Mouse (Mus musculus) CH12.LX (cell line): ENCODE measurements around the gene Mrpl52. TPM values are rescaled to one million over a fixed set of nuclear protein-coding genes. Genes with fewer than 3 reads are reported as not detected.

Experiments
- DNase-seq: peaks from one replicate; pipeline ENCODE4 v3.0.0-alpha.2; 2013; ENCODE audit errors: extremely low read depth
- H3K27ac ChIP-seq: 2 replicates; pipeline ENCODE4 v1.5.1; 2012; ENCODE audit warnings: low read depth, mild to moderate bottlenecking, control low read depth, moderate library complexity; ENCODE audit not compliant: insufficient read depth
- H3K27me3 ChIP-seq: replicated peaks from 2 replicates; pipeline ENCODE3; 2012; ENCODE audit warnings: inconsistent platforms
- H3K36me3 ChIP-seq, 2 experiments: replicated peaks in 1 of 2; 2 replicates each; pipeline versions ENCODE3 to v1.6.1; 2012; ENCODE audit warnings: inconsistent platforms in 1 of 2, low read length in 1 of 2, mild to moderate bottlenecking in 1 of 2, mixed read lengths in 1 of 2, moderate library complexity in 1 of 2; ENCODE audit not compliant: control insufficient read depth in 1 of 2, insufficient read depth in 1 of 2
- H3K4me1 ChIP-seq, 2 experiments: 2 replicates each; pipeline ENCODE4 v1.6.1; 2012; ENCODE audit warnings: inconsistent platforms in 1 of 2, moderate library complexity in 1 of 2; ENCODE audit not compliant: insufficient read depth in 2 of 2, control insufficient read depth in 1 of 2
- H3K4me2 ChIP-seq: 2 replicates; pipeline ENCODE4 v1.6.1; 2012; ENCODE audit warnings: low read depth, mild to moderate bottlenecking, control low read depth; ENCODE audit not compliant: poor library complexity, insufficient read depth, severe bottlenecking
- H3K4me3 ChIP-seq, 3 experiments: fragments of 150-350 bp in 1 of 3; sonication (generic) in 1 of 3; replicated peaks in 1 of 3; 2 replicates each; pipeline versions ENCODE3 to v1.5.1; 2011 to 2012; ENCODE audit warnings: low read depth in 2 of 3, low read length in 2 of 3, mild to moderate bottlenecking in 2 of 3, moderate library complexity in 2 of 3, control low read depth in 1 of 3, improper control_type of control experiment in 1 of 3, inconsistent platforms in 1 of 3, mixed read lengths in 1 of 3; ENCODE audit not compliant: poor library complexity in 1 of 3
- H3K79me2 ChIP-seq: replicated peaks from 2 replicates; pipeline ENCODE4 v1.6.1; 2012; ENCODE audit warnings: mild to moderate bottlenecking, moderate library complexity; ENCODE audit not compliant: control insufficient read depth, poor library complexity, insufficient read depth, severe bottlenecking; ENCODE audit errors: extremely low read depth
- H3K9ac ChIP-seq: 2 replicates; pipeline ENCODE4 v1.6.1; 2012; ENCODE audit warnings: low read depth, mild to moderate bottlenecking, control low read depth, moderate library complexity; ENCODE audit not compliant: insufficient read depth
- H3K9me3 ChIP-seq: replicated peaks from 2 replicates; pipeline ENCODE3; 2012; ENCODE audit warnings: low read length, inconsistent platforms, mixed read lengths
- CHD2 ChIP-seq: IDR thresholded peaks from 2 replicates; pipeline ENCODE4 v1.6.1; 2011; ENCODE audit warnings: low read length, improper control_type of control experiment
- CTCF ChIP-seq, 2 experiments: IDR thresholded peaks in 1 of 2; conservative IDR thresholded peaks in 1 of 2; 2 replicates each; pipeline ENCODE4 v1.5.1; 2011 to 2012; ENCODE audit warnings: low read depth in 2 of 2, low read length in 2 of 2, improper control_type of control experiment in 1 of 2, inconsistent platforms in 1 of 2, mild to moderate bottlenecking in 1 of 2, moderate library complexity in 1 of 2
- E2F4 ChIP-seq: IDR thresholded peaks from 2 replicates; pipeline ENCODE4 v1.6.1; 2011; ENCODE audit warnings: low read depth, low read length, improper control_type of control experiment; ENCODE audit not compliant: insufficient replicate concordance
- ELF1 ChIP-seq: IDR thresholded peaks from 2 replicates; pipeline ENCODE4 v1.6.1; 2014; ENCODE audit warnings: low read depth, mild to moderate bottlenecking, inconsistent platforms, low read length, improper control_type of control experiment
- ETS1 ChIP-seq: conservative IDR thresholded peaks from 2 replicates; pipeline ENCODE4 v1.6.1; 2012; ENCODE audit warnings: low read depth, mild to moderate bottlenecking, inconsistent platforms, low read length, improper control_type of control experiment, moderate library complexity
- JUN ChIP-seq: IDR thresholded peaks from 2 replicates; pipeline ENCODE4 v1.6.1; 2011; ENCODE audit warnings: low read depth, mild to moderate bottlenecking, low read length, improper control_type of control experiment, moderate library complexity; ENCODE audit not compliant: insufficient read depth
- JUND ChIP-seq: conservative IDR thresholded peaks from 2 replicates; pipeline ENCODE4 v1.6.1; 2011; ENCODE audit warnings: low read depth, low read length, improper control_type of control experiment
- MAZ ChIP-seq: IDR thresholded peaks from 2 replicates; pipeline ENCODE4 v1.6.1; 2012; ENCODE audit warnings: low read depth, mild to moderate bottlenecking, inconsistent platforms, low read length, improper control_type of control experiment, moderate library complexity
- MEF2A ChIP-seq: IDR thresholded peaks from 2 replicates; pipeline ENCODE4 v1.6.1; 2014; ENCODE audit warnings: low read depth, mild to moderate bottlenecking, inconsistent platforms, low read length, improper control_type of control experiment, borderline replicate concordance
- MXI1 ChIP-seq: IDR thresholded peaks from 2 replicates; pipeline ENCODE4 v1.6.1; 2011; ENCODE audit warnings: mild to moderate bottlenecking, low read depth, low read length, improper control_type of control experiment
- POLR2AphosphoS2 ChIP-seq: IDR thresholded peaks from 2 replicates; pipeline ENCODE4 v1.6.1; 2011; ENCODE audit warnings: low read depth, low read length, improper control_type of control experiment
- RCOR1 ChIP-seq: conservative IDR thresholded peaks from 2 replicates; pipeline ENCODE4 v1.6.1; 2012; ENCODE audit warnings: low read depth, mild to moderate bottlenecking, inconsistent platforms, low read length, improper control_type of control experiment
- TBP ChIP-seq: conservative IDR thresholded peaks from 2 replicates; pipeline ENCODE4 v1.6.1; 2011; ENCODE audit warnings: low read depth, low read length, improper control_type of control experiment
- UBTF ChIP-seq: IDR thresholded peaks from 2 replicates; pipeline ENCODE4 v1.6.1; 2012; ENCODE audit warnings: low read depth, mild to moderate bottlenecking, inconsistent platforms, low read length, improper control_type of control experiment, moderate library complexity
- ZKSCAN1 ChIP-seq: IDR thresholded peaks from 2 replicates; pipeline ENCODE4 v1.6.1; 2012; ENCODE audit warnings: low read depth, inconsistent platforms, low read length, improper control_type of control experiment, borderline replicate concordance
- ZMIZ1 ChIP-seq: IDR thresholded peaks from 2 replicates; pipeline ENCODE4 v1.6.1; 2012; ENCODE audit warnings: low read depth, mild to moderate bottlenecking, inconsistent platforms, low read length, improper control_type of control experiment
- dilution Hi-C: fragments of 300-500 bp; cut with MboI; formaldehyde crosslinking; loops from 2 replicates; pipeline ENCODE4 v1.14.3; 2020; ENCODE audit warnings: low sequenced_read_pairs; ENCODE audit not compliant: extremely low pct_unique_long_range_greater_than_20kb, extremely low pct_ligation_motif_present
- in situ Hi-C: fragments of 300-500 bp; cut with MboI; formaldehyde crosslinking; loops from 3 replicates; pipeline ENCODE4 v1.14.3; 2019; ENCODE audit warnings: low sequenced_read_pairs, low pct_ligation_motif_present, low pct_unique_long_range_greater_than_20kb, mixed read lengths
- polyA plus RNA-seq: library from polyadenylated mRNA; unstranded; fragments of >175 nt; gene quantifications from 2 replicates; pipeline ENCODE4 v1.2.1, GENCODE M21; 2012; ENCODE audit warnings: low read depth; ENCODE audit not compliant: insufficient read length
- total RNA-seq, 2 experiments: library from RNA; depleted of rRNA; stranded (reverse); fragments of 300-350 nt in 1 of 2; fragments of >200 nt in 1 of 2; gene quantifications; 2 replicates each; pipeline ENCODE4 v1.2.3; 2012 to 2014

Gene Mrpl52
- total and polyA plus RNA-seq, 3 experiments = 87.9 to 309 (median 230) TPM

DNA sequence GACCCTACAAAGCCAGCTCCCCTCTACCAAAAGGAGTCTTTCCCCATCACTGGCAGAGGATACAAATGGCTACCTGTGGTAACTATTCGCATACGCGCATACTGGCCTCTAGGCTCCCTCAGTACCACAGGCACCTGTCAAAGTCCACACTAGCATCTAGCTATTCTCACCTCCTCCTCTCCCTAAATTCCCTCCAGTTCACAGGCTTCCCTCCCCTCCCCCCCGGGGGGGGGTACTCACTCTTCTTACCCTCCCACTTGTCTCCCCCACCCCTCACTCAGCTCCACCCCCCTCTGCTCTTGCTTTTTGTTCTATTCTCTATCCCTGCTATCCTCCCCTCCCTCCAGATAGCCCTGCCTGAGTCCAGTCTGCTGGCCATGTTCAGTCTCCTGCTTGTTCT is 46.1 kb upstream of the Mrpl52 start:
- TF ChIP-seq UBTF (no peak), ETS1 (no peak), CTCF (conservative IDR thresholded peaks at IDR 0.05 in 1 of 2, IDR thresholded peaks at IDR 0.05 in 1 of 2; ENCODE audit: low read depth in 2 of 2, low read length in 2 of 2) (no peak), CHD2 (no peak), ZMIZ1 (no peak)
- peaks cover 21 to 64% of the 10 kb centered on the region in 2 experiments for H3K36me3 ChIP-seq
- no peak overlapping the region for H3K4me3 ChIP-seq
- H3K4me2 ChIP-seq = no peak overlapping the region
- no peaks in the 10 kb centered on the region for H3K9me3 ChIP-seq
- H3K9ac ChIP-seq = no peak overlapping the region
- H3K27ac ChIP-seq = no peak overlapping the region
- H3K79me2 ChIP-seq = peaks cover 23% of the 10 kb centered on the region
- no peak for DNase-seq
- dilution Hi-C loops (no loop called here), in situ Hi-C loops (no loop called here)
- H3K27me3 ChIP-seq = no peaks in the 10 kb centered on the region
- peaks cover 12 to 79% of the 10 kb centered on the region in 2 experiments for H3K4me1 ChIP-seq

DNA sequence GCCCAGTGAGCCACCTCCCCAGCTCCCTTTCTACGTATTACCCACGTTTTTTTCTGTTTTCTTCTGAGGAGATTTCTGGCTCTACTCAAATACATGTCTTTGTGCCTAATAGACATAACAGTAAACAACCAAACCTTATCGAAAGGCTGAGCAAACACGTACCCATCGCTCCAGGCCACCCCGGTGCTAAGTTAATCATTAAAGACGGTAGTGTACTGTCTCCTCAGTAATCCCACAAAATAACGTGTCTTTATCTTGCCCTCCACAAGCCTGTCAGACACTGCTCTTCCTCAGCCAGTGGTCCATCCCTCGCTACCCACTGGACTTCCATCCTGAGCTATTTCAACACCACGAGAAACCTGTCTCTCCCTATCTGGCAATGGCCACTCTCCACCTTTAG is 44.9 kb upstream of the Mrpl52 start:
- Histone ChIP-seq H3K36me3 (peaks cover 23 to 59% of the 10 kb centered on the region in 2 experiments), H3K79me2 (peaks cover 25% of the 10 kb centered on the region), H3K4me3 (no peak overlapping the region), H3K27me3 (no peaks in the 10 kb centered on the region), H3K27ac (no peak overlapping the region), H3K9me3 (no peaks in the 10 kb centered on the region), H3K4me1 (peaks cover 21 to 79% of the 10 kb centered on the region in 2 experiments), H3K9ac (no peak overlapping the region), H3K4me2 (no peak overlapping the region)
- DNase-seq = no peak
- TF ChIP-seq CHD2 (no peak), RCOR1 (no peak), JUND (no peak), MEF2A (no peak), ZMIZ1 (no peak), E2F4 (no peak), ELF1 (no peak), ETS1 (no peak), POLR2AphosphoS2 (no peak), TBP (no peak), MXI1 (no peak), JUN (no peak), MAZ (no peak)
- in situ Hi-C loops (no loop called here), dilution Hi-C loops (no loop called here)

DNA sequence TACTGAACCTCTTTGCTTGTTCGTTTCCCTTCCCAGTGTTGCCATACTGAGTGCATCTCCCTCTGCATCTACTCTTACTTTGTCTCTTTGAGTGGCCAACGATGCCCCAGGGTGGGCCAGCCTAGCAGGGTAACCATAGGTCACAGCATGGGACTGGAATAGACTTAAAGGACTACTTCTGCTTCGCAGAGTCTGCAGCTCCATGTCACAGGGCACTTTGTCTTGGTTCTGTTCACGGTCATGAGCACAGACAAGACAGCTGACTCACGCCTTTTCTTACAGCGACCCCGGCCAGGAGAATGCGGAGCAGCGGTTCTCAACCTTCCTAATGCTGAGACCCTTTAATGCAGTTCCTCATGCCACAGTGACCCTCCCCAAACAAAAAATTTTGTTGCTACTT is 44.1 kb upstream of the Mrpl52 start:
- dilution Hi-C loops = no loop called here
- TF ChIP-seq CTCF (conservative IDR thresholded peaks at IDR 0.05 in 1 of 2, IDR thresholded peaks at IDR 0.05 in 1 of 2; ENCODE audit: low read depth in 2 of 2, low read length in 2 of 2) = no peak
- TF ChIP-seq ZKSCAN1 = no peak
- TF ChIP-seq, all 38 proteins: peak for 0

More for the DNA sequence above, 44.1 kb upstream of the Mrpl52 start:
- H3K4me3 ChIP-seq = no peak overlapping the region
- H3K79me2 ChIP-seq = peaks cover 33% of the 10 kb centered on the region
- H3K4me1 ChIP-seq = peaks cover 24 to 79% of the 10 kb centered on the region in 2 experiments
- no peaks in the 10 kb centered on the region for H3K9me3 ChIP-seq
- no peak overlapping the region for H3K9ac ChIP-seq
- no peak overlapping the region for H3K4me2 ChIP-seq
- in situ Hi-C loops = no loop called here
- no peak overlapping the region for H3K27ac ChIP-seq
- no peak for DNase-seq
- no peaks in the 10 kb centered on the region for H3K27me3 ChIP-seq
- peaks cover 23 to 54% of the 10 kb centered on the region in 2 experiments for H3K36me3 ChIP-seq
